Mouse (Mus musculus) olfactory bulb, adult 2 months (tissue): Measurements from ENCODE around the gene Des. TPM values are rescaled to one million over a fixed set of nuclear protein-coding genes. Genes with fewer than 3 reads are reported as not detected.

Experiments used
- H3K27ac ChIP-seq: fragments of 200-500 bp; 2 replicates; pipeline ENCODE4 v1.5.1; 2012; ENCODE audit warnings: low read depth, low read length; ENCODE audit not compliant: insufficient read depth
- H3K4me1 ChIP-seq: fragments of 200-500 bp; 2 replicates; pipeline ENCODE4 v1.6.1; 2012; ENCODE audit warnings: low read length; ENCODE audit not compliant: control insufficient read depth, insufficient read depth
- H3K4me3 ChIP-seq: fragments of 200-500 bp; 2 replicates; pipeline ENCODE4 v1.5.1; 2012; ENCODE audit warnings: mild to moderate bottlenecking, low read depth, low read length, moderate library complexity; ENCODE audit not compliant: insufficient read depth
- CTCF ChIP-seq: fragments of 200-500 bp; IDR thresholded peaks from 2 replicates; pipeline ENCODE4 v1.5.1; 2012; ENCODE audit warnings: low read depth, mild to moderate bottlenecking, low read length, moderate library complexity; ENCODE audit not compliant: insufficient read depth
- POLR2A ChIP-seq: fragments of 200-500 bp; IDR thresholded peaks from 2 replicates; pipeline ENCODE4 v1.6.1; 2012; ENCODE audit warnings: mild to moderate bottlenecking, low read depth, low read length, moderate library complexity; ENCODE audit not compliant: insufficient read depth
- WGBS: fragments of 180-500 bp; shearing (Covaris S2); methylation state at CpG from one replicate; pipeline ENCODE4 v1.1.7; 2018; 5-methylcytosine and 5-hydroxymethylcytosine counted together
- polyA plus RNA-seq: library from polyadenylated mRNA; stranded (reverse); fragments of >200 nt; gene quantifications from 2 replicates; pipeline ENCODE4 v1.2.4, GENCODE M21; 2012; ENCODE audit warnings: low replicate concordance; ENCODE audit not compliant: missing spikeins, insufficient read depth, insufficient read length

Des gene
- polyA plus RNA-seq, 1 experiment, result not detected

DNA sequence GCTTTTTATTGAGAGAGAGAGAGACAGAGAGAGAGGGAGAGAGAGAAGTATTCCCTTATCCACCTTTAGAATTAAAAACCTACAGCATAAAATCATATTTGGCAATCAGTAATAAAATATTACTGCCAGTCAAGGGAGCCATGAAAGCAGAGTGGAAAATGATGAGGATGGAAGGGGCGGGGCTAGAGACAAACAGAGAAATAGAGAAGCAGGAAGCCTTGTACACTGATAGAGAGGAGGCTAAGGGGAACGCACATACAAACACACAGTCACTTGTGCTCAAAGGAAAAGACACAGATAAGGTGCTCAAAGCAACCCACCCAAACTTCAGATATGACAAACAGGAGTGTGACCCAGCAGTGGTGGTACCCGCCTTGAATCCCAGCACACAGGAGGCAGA lies 3.7 kb downstream of the Des start:
- no peak overlapping the region for H3K27ac ChIP-seq
- H3K4me3 ChIP-seq, result no peak overlapping the region
- peaks cover 24% of the 10 kb centered on the region for H3K4me1 ChIP-seq
- TF ChIP-seq POLR2A (no peak), CTCF (no peak)
- 90% methylated on average over 3 of the region's 3 CpGs for WGBS

DNA sequence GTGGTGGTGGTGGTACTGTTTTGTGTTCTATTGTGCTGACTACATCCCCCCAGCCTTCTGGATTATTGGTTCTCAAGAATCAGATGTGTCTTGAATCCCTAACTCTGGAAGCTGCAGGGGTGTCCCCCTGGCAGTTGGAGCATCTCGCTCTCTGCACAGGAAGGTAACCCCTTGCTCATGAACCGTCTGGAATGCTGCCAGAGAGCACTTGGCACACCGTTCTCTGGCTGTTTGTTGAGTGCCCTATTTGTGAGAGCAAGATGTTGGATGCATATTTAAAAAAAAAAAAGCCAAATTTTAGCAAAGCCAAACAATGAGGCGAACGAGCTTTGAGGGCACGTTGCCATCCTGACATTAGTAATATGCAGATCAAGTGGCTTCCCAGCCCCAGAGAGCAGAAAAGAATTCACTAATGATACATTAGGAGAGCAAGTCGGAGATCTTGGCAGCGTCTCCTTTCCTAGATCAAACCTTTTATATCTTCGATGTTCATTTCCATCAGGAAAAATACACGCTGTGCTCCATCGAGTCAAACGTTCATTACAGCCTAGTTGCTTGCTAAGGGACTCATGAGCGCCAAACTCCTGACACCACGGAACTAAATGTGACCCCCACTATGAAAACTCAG lies 5.5 kb downstream of the Des start:
- no peak overlapping the region; the same call in 1 of the 2 replicates for H3K27ac ChIP-seq
- 25% methylated on average over 14 of the region's 14 CpGs for WGBS
- TF ChIP-seq CTCF (no peak), POLR2A (no peak)

DNA sequence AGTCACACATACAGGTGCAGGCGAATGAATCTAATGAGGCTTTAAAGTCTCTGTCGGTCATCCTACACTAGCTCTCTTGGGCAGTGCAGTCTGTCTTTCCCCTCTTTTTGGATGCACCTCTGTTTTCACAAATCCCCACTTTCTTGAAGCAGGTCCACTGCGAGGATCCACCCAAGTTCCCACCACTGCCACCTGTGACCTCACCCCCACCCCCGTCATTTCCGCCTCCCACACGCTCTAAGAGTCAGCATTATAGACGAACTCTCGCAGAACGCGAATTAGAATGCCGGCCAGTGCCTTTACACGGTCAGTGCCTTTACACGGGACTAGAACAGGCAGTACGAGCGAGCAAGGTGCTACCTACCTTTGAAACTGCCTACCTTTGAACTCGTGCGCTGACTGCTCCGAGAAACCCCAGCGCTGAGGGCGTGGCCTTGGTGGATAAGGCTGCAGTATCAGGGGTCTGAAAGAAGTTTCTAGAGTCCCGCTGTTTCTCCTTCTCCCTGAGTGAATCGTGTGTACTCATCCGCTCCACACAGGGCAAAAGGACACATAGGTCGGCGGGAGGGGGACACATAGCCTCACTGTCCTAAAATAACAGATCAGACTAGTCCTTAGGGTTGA lies 9.3 kb downstream of the Des start:
- no peak for TF ChIP-seq CTCF
- no peak for TF ChIP-seq POLR2A
- Histone ChIP-seq H3K4me3 (no peak overlapping the region), H3K27ac (no peak overlapping the region), H3K4me1 (peaks cover 8% of the 10 kb centered on the region; the same call in 1 of the 2 replicates)
- 61% methylated on average over 25 of the region's 25 CpGs for WGBS

More for the DNA sequence above, 5.5 kb downstream of the Des start:
- Histone ChIP-seq H3K4me1 (peaks cover 9% of the 10 kb centered on the region), H3K4me3 (no peak overlapping the region)

DNA sequence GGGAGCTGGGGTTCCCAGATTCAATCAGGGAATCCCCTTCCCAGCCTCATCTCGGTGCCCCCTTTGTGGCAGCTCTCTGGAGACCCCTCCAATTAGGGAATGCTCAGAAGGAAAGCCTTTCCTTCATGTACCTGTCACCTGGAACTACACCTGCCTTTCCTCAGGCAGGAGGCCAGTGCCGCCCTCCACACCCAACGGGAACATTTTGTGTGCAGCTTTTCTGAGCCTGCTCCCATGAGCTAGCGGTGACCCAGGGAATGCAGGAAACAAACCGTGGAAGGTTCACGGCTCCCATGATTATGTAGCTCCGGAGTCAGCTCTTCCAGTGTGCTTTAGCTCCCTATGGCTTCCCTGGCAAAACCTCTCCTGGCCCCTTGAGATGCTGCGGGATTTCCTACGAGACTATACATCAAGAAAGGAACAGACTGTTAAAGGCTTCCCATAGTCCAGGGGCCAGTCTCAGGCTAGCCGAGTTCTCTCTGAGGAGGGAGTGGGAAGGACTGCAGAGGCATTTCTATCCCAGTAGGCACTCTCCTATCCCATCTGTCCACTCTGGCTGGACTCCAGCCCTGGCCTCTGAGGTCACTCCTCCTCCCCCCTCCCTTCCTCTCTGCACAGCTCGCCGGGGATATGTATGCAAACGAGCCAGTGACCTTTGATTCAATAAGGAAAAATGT lies 10.0 kb downstream of the Des start:
- H3K4me1 ChIP-seq, result peaks cover 11% of the 10 kb centered on the region
- H3K27ac ChIP-seq, result no peak overlapping the region
- TF ChIP-seq POLR2A (no peak), CTCF (no peak)
- WGBS, result 63% methylated on average over 13 of the region's 13 CpGs
- H3K4me3 ChIP-seq, result no peak overlapping the region

DNA sequence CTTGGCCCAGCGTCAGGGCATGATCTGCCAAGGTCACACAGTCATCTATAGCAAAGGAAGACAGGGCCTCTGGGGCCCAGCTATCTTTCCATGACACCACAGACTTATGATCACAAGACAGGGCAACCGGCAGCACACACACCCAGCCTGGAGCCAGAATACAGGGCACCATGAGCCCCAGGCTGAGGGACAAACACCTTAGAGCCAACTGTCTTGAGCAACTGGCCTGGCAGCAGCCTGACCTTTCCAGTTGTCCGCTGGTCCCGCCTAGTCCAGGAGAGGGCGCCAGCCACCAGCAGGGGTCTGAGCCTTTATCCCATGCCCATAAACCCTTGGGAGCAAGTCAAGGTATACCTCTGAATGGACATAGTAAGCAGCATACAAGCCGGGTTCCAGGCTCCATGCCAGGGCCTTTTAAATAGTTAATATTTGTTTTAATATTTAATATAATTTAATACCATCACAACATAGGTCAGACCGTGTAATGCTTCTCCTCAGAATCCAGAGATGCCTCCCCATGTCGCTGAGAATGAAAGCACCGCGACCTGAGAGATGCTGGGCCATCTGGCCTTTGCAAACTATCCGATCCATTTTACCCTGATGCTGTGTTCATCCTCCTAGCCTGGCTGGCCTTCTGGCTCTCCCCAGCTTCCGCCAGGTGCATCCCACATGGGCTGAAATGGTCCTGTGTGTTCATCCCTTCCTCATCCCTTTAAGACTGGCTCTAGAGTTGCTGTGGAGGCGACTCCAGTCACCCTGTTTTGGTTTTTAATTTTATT lies 11.4 kb downstream of the Des start:
- TF ChIP-seq CTCF, result peak; percentile 11; the same call in 1 of the 2 replicates
- TF ChIP-seq POLR2A, result no peak
- WGBS, result 69% methylated on average over 13 of the region's 13 CpGs
- H3K4me3 ChIP-seq, result no peak overlapping the region
- no peak overlapping the region for H3K27ac ChIP-seq
- peaks cover 13% of the 10 kb centered on the region for H3K4me1 ChIP-seq

DNA sequence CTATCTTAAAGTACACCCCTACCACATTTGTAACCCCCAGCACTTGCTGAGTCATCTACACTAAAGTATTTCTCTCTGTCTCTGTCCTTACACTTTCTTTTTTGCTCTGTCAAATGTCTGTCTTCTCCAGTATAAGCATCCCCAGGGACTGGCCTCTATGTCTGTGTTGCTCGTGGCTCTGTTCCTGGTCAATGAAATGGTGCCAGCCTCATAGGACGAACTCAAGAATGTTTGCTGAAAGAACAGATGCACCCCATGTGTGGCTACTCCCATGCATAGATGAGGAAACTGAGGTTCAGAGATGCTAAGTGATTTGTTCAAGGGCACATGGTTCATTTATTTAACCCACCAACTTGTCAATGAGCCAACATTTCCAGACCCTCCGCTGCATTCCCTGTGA lies 12.3 kb downstream of the Des start:
- H3K4me3 ChIP-seq, result no peak overlapping the region
- TF ChIP-seq CTCF (no peak), POLR2A (no peak)
- 81% methylated on average over 3 of the region's 3 CpGs for WGBS
- H3K4me1 ChIP-seq, result peaks cover 7% of the 10 kb centered on the region
- H3K27ac ChIP-seq, result no peak overlapping the region

DNA sequence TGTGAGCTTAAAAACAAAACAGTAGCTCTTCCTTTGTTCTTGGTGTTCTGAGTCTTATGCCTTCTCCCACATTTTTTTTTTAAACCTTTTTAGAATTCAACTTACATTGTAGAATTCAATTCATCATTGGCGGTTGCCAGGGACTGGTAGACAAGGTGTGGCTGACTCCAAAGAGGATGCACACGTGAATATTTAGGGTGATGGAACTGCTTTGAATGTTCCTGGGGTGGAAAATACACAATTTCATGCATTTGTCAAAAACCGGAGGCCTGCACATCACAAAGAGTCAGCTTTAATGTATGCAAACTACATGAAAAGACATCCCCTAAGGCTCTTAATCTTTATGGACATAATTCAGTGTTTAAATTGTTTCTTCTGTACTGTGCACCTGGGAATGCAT lies 13.1 kb downstream of the Des start:
- Histone ChIP-seq H3K4me3 (no peak overlapping the region), H3K4me1 (peaks cover 7% of the 10 kb centered on the region), H3K27ac (no peak overlapping the region)
- TF ChIP-seq POLR2A (no peak), CTCF (no peak)
- WGBS, result 77% methylated on average over 3 of the region's 3 CpGs

DNA sequence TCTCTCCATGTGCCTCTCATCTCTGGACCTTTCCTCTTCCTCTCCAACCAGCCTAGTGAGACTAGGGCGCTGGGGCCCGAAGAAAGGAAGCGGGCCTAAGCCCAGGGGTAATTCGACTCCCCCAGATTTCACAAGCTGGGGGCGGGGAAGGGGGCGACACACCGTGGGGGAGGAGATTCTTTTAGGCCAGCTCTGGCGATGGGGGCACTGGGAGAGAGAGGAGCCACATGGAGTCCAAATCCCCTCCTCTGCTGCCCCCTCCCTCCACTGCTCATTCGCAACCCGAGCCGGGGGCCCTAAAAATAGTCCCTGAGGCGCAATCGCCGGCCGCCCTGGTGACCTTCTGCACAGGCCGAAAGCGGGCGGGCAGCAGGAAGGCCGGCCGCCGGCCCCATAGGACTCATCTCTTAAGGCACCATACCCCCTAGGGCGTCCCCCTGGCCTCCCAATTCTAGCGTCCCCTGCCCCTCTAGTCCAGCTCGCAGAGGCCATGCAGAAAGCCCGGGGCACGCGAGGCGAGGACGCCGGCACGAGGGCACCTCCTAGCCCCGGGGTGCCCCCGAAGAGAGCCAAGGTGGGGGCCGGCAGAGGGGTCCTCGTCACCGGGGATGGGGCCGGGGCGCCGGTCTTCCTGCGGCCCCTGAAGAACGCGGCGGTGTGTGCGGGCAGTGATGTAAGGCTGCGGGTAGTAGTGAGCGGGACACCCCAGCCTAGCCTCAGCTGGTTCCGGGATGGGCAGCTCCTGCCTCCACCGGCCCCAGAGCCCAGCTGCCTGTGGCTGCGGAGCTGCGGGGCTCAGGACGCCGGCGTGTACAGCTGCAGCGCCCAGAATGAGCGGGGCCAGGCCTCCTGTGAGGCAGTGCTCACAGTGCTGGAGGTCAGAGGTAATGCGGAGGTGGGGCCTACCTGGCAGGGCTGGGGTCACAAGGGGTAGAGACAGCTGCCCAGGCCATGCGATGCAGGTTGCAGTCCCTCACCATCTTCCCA lies 15.1 kb downstream of the Des start, which contains the start of gene Speg:
Speg (plus strand) TSS at position 348 of the 987 bp plus-strand sequence.
- H3K4me1 ChIP-seq, result peaks cover 7% of the 10 kb centered on the region
- 33% methylated on average over 57 of the region's 57 CpGs for WGBS
- TF ChIP-seq CTCF, result no peak
- no peak for TF ChIP-seq POLR2A
- H3K27ac ChIP-seq, result no peak within 1 kb of the TSS
- H3K4me3 ChIP-seq, result no peak within 1 kb of the TSS
